Mouse (Mus musculus) lung, postnatal 0 days (tissue): ENCODE data around the gene Pim1.

Experiments used
- CTCF ChIP-seq: IDR thresholded peaks from 2 replicates; pipeline ENCODE4 v1.5.1; 2016; ENCODE audit warnings: antibody characterized with exemption, mild to moderate bottlenecking
- EP300 ChIP-seq: IDR thresholded peaks from 2 replicates; pipeline ENCODE4 v1.6.1; 2016; ENCODE audit warnings: antibody characterized with exemption, mild to moderate bottlenecking, control low read depth

GRCm38 (mm10) chr17:29474036-29474435 is 16.5 kb upstream of the Pim1 start:
- TF ChIP-seq EP300 (no peak), CTCF (no peak)
